Mouse (Mus musculus) adrenal gland, adult 18-20 months (tissue): ENCODE data around the gene Hnrnpu. TPM values are rescaled to one million over a fixed set of nuclear protein-coding genes. Genes with fewer than 3 reads are reported as not detected.
A peak's percentile ranks its signal among the peaks of the same experiment; 100 is the strongest.
"Not testable (repeated sequence)": the region's sequence is repeated elsewhere in the genome, so short reads cannot be mapped to it uniquely, and the experiment has no call there.

ENCODE experiments used
- DNase-seq, 2 experiments: peaks; one replicate each; pipeline ENCODE4 v3.0.0; 2021 to 2022; ENCODE audit warnings: low spot score in 2 of 2
- long read RNA-seq, 2 experiments: library from polyadenylated mRNA; stranded (forward); transcript quantifications; one replicate each; pipeline ENCODE4 v2.0.0; 2021
- total RNA-seq, 2 experiments: library from RNA; stranded (reverse); gene quantifications; 1 replicate in 1 of 2; 2 replicates in 1 of 2; pipeline ENCODE4 v1.2.3; 2021

Hnrnpu gene
- 100 to 1,000 TPM; 341 to 383 TPM for total RNA-seq
- long read RNA-seq, experiment 1, full-length matches to known transcripts, result 377 of 397 reads
- long read RNA-seq, experiment 1, partial matches to known transcripts, result 7 of 397 reads
- long read RNA-seq, experiment 1, other reads (novel, unspliced or antisense), result 13 of 397 reads
- long read RNA-seq, experiment 2, full-length matches to known transcripts, result 721 of 777 reads
- long read RNA-seq, experiment 2, partial matches to known transcripts, result 29 of 777 reads
- long read RNA-seq, experiment 2, other reads (novel, unspliced or antisense), result 27 of 777 reads

- DNase-seq, result peak; percentile 98 to 99
Measured at GRCm38 (mm10) chr1:178337551-178338317, at the start of gene Hnrnpu. Gene Hnrnpu, minus strand, starts transcription at chr1:178337797.

GRCm38 (mm10) chr1:178382165-178382564 lies 44.6 kb upstream of the Hnrnpu start:
- DNase-seq, result no peak

GRCm38 (mm10) chr1:178379224-178379623 lies 41.6 kb upstream of the Hnrnpu start:
- DNase-seq, result no peak

- DNase-seq, result no peak
Measured at GRCm38 (mm10) chr1:178378115-178378514, 40.5 kb upstream of the Hnrnpu start.

GRCm38 (mm10) chr1:178376907-178377306 lies 39.3 kb upstream of the Hnrnpu start:
- DNase-seq, result no peak

- no peak for DNase-seq
Measured at GRCm38 (mm10) chr1:178376061-178376460, 38.5 kb upstream of the Hnrnpu start.

- DNase-seq, result no peak
Measured at GRCm38 (mm10) chr1:178375381-178375780, 37.8 kb upstream of the Hnrnpu start.

GRCm38 (mm10) chr1:178372681-178373080 lies 35.1 kb upstream of the Hnrnpu start:
- DNase-seq, result no peak

- peak in 1 of 2 experiments; percentile 36 for DNase-seq
Measured at GRCm38 (mm10) chr1:178369272-178369651, 31.7 kb upstream of the Hnrnpu start.

- DNase-seq, result peak; percentile 86 to 89
Measured at GRCm38 (mm10) chr1:178368548-178369271, 31.1 kb upstream of the Hnrnpu start.

- DNase-seq, result peak; percentile 25 to 33
Measured at GRCm38 (mm10) chr1:178368121-178368520, 30.5 kb upstream of the Hnrnpu start.

GRCm38 (mm10) chr1:178365171-178365570 lies 27.6 kb upstream of the Hnrnpu start:
- DNase-seq, result no peak

- DNase-seq, result no peak
Measured at GRCm38 (mm10) chr1:178360702-178361101, 23.1 kb upstream of the Hnrnpu start.

- no peak for DNase-seq
Measured at GRCm38 (mm10) chr1:178360264-178360663, 22.7 kb upstream of the Hnrnpu start.

GRCm38 (mm10) chr1:178357776-178358710 lies 20.4 kb upstream of the Hnrnpu start:
- DNase-seq, result no peak

GRCm38 (mm10) chr1:178354576-178354975 lies 17.0 kb upstream of the Hnrnpu start:
- no peak for DNase-seq

- no peak for DNase-seq
Measured at GRCm38 (mm10) chr1:178351643-178352042, 14.0 kb upstream of the Hnrnpu start.

- DNase-seq, result no peak
Measured at GRCm38 (mm10) chr1:178350792-178351191, 13.2 kb upstream of the Hnrnpu start.

- DNase-seq, result not testable (repeated sequence)
Measured at GRCm38 (mm10) chr1:178344071-178344805, 6.6 kb upstream of the Hnrnpu start.

GRCm38 (mm10) chr1:178342612-178343011 lies 5.0 kb upstream of the Hnrnpu start:
- DNase-seq, result no peak
